Mouse (Mus musculus) lung, postnatal 0 days (tissue): ENCODE results near the gene Pfdn6. TPM values are rescaled to one million over a fixed set of nuclear protein-coding genes. Genes with fewer than 3 reads are reported as not detected.

ENCODE experiments used
- ATAC-seq: fragments of 200-750 bp; cut with Nextera tagmentation; 2 replicates; pipeline ENCODE4 v1.8.0; 2017; ENCODE audit warnings: moderate library complexity
- DNase-seq: peaks from one replicate; pipeline ENCODE4 v3.0.0-alpha.2; 2016; ENCODE audit warnings: low spot score
- H3K27ac ChIP-seq: fragments of 300-500 bp; sonication (generic); 2 replicates; pipeline ENCODE4 v1.5.1; 2014; ENCODE audit warnings: antibody characterized with exemption, mild to moderate bottlenecking, low read length, mixed read lengths
- H3K27me3 ChIP-seq: fragments of 300-500 bp; sonication (generic); replicated peaks from 2 replicates; pipeline ENCODE4 v1.6.1; 2014; ENCODE audit warnings: low read length, mixed read lengths; ENCODE audit not compliant: insufficient read depth
- H3K36me3 ChIP-seq: fragments of 300-500 bp; sonication (generic); 2 replicates; pipeline ENCODE4 v1.6.1; 2014; ENCODE audit warnings: low read length, mixed read lengths; ENCODE audit not compliant: insufficient read depth
- H3K4me1 ChIP-seq: fragments of 300-500 bp; sonication (generic); 2 replicates; pipeline ENCODE4 v1.6.1; 2014; ENCODE audit warnings: antibody characterized with exemption, low read depth, low read length, mixed read lengths; ENCODE audit not compliant: insufficient read depth
- H3K4me2 ChIP-seq: fragments of 300-500 bp; sonication (generic); replicated peaks from 2 replicates; pipeline ENCODE4 v1.6.1; 2014; ENCODE audit warnings: low read depth, mild to moderate bottlenecking, low read length, moderate library complexity, mixed read lengths
- H3K4me3 ChIP-seq: fragments of 300-500 bp; sonication (generic); 2 replicates; pipeline ENCODE4 v1.5.1; 2014; ENCODE audit warnings: low read depth, low read length
- H3K9ac ChIP-seq: fragments of 300-500 bp; sonication (generic); replicated peaks from 2 replicates; pipeline ENCODE4 v1.6.1; 2014; ENCODE audit warnings: low read depth, mild to moderate bottlenecking
- H3K9me3 ChIP-seq: fragments of 300-500 bp; sonication (generic); 2 replicates; pipeline ENCODE4 v1.6.1; 2016; ENCODE audit warnings: low read length, mixed read lengths
- CTCF ChIP-seq: IDR thresholded peaks from 2 replicates; pipeline ENCODE4 v1.5.1; 2016; ENCODE audit warnings: antibody characterized with exemption, mild to moderate bottlenecking
- EP300 ChIP-seq: IDR thresholded peaks from 2 replicates; pipeline ENCODE4 v1.6.1; 2016; ENCODE audit warnings: antibody characterized with exemption, mild to moderate bottlenecking, control low read depth
- WGBS: fragments of 180-500 bp; shearing (Covaris S2); extraction: QIAGEN DNeasy Blood & Tissue Kit; methylation state at CpG from one replicate; pipeline ENCODE4 v1.1.7; 2014; 5-methylcytosine and 5-hydroxymethylcytosine counted together
- polyA plus RNA-seq: library from polyadenylated mRNA; unstranded; fragments of >200 nt; fragmentation: Nextera tagmentation; extraction: Ambion mirVana; gene quantifications from 2 replicates; pipeline ENCODE4 v1.2.1, GENCODE M21; 2015

The Pfdn6 gene
- polyA plus RNA-seq, 1 experiment from 2014 or later, result 103 TPM

DNA sequence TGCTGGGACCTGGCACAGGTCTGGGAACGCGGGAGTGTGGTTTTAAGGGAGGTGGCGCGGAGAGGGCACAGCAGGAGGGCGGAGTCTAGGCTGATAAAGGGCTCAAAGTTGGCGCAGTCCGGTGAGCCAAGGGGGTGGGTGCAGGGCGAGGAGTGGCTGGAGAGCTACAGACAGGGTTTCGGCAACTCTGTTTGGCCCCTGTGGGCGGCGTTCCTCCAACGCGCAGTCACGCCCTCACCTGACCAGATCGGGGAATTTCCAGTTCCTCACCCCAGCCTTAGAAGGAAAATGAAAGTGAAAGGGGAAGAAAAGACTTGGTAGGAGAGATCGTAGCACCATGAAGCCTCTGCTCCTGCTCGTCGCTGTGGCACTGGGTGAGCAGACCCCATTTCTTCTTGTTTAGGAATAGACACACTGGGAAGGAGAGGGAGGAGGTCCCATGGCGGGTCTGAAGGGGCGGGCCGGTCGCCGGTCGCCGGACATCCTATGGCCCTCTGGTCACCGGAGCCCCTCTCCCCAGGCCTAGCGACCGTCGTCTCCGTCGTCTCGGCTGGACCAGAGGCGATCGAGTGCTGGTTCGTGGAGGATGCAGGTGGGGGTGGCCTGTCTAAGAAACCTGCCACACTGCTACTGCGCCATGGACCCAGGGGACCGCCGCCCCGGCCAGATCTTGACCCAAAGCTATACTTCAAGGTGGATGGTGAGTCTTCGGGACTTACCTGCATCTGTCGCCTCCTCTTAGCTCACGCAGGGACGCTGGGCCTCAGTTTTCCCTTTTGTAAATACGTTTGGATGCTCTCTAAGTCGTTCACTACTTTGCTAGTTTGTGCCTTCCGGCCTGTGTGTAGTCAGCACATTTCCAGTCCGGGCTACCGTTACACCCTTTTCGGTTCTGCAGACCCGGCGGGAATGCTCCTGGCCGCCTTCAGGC, 20.5 kb downstream of the Pfdn6 start:
- no peak for TF ChIP-seq EP300
- peak; percentile 63 for TF ChIP-seq CTCF
- Histone ChIP-seq H3K27me3 (no peaks in the 10 kb centered on the region), H3K9me3 (no peaks in the 10 kb centered on the region), H3K9ac (peak overlapping the region; percentile 77), H3K4me3 (peak overlapping the region; percentile 75), H3K4me2 (peak overlapping the region; percentile 98), H3K4me1 (peaks cover 11% of the 10 kb centered on the region; the same call in 1 of the 2 replicates), H3K27ac (peak overlapping the region; percentile 91), H3K36me3 (peaks cover 6% of the 10 kb centered on the region; the same call in 1 of the 2 replicates)
- peak; percentile 57 for ATAC-seq
- peak; percentile 96 for DNase-seq
- 1% methylated on average over 52 of the region's 52 CpGs for WGBS

DNA sequence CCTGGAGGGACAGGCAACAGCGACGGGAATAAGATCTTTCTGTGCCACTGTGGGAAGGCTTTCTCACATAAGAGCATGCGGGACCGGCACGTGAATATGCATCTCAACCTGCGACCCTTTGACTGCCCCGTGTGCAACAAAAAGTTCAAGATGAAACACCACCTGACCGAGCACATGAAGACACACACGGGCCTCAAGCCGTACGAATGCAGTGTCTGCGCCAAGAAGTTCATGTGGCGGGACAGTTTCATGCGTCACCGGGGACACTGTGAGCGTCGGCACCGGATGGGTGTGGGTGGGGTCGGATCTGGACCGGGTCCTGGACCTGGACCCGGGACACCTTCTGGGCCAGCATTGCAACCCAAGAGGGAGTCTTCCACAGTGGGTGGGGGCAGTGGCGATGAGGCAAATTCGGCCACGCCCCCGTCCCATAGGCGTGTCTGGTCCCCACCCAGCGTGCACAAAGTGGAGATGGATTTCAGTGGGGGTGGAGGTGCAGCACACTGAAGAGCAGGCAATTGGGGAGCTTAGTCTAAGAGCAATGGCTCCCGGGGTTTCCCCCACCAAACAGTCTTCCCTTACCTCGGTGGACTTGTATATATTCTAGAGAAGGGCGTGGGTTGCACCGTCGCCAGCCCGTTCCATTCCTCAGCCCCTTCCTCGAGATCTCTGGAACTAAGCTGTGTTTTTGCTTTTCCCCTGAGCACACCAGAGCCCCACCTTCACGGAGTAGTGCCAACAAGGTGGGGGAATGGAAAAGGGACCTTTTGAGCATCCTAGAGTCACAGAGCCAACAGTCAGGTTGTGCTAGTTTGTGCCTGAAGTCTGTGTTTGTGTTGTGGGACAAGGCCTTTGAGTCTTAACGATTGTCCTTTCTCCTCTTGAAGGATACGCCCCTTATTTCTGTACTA, 21.6 kb downstream of the Pfdn6 start:
- Histone ChIP-seq H3K9me3 (no peaks in the 10 kb centered on the region), H3K27me3 (no peaks in the 10 kb centered on the region), H3K27ac (peak overlapping the region; percentile 91; the same call in 1 of the 2 replicates), H3K4me1 (peaks cover 11% of the 10 kb centered on the region; the same call in 1 of the 2 replicates), H3K4me3 (peak overlapping the region; percentile 75; the same call in 1 of the 2 replicates), H3K36me3 (peaks cover 13% of the 10 kb centered on the region; the same call in 1 of the 2 replicates), H3K9ac (peak overlapping the region; percentile 77; the same call in 1 of the 2 replicates), H3K4me2 (peak overlapping the region; percentile 98)
- DNase-seq (peak; percentile 32), ATAC-seq (no peak)
- 60% methylated on average over 37 of the region's 37 CpGs for WGBS
- TF ChIP-seq CTCF, result no peak
- no peak; the same call in 1 of the 2 replicates for TF ChIP-seq EP300

DNA sequence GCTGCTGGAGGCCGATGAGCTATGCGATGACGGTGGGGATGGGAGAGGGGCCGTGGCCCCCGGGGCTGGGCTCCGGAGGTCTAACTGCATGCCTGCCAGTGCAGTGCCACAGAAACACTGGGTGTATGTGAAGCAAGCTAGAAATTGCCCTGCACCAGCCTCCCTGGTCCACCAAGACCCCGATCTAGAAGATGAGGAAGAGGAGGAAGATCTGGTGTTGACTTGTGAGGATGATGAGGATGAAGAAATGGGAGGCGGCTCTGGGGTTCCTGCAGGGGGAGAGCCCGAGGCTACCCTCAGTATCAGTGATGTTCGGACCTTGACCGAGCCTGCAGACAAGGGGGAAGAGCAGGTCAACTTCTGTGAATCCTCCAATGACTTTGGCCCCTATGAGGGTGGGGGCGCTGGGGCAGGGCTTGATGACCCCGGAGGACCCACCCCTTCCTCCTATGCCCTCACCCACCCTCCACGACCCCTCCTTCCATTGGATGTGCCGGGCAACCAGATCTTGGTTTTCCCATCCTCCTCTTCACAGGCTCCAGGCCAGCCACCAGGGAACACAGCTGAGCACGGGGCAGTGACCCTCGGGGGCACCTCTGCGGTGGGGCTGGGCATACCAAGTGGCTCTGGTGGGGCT, 22.4 kb downstream of the Pfdn6 start:
- WGBS, result 85% methylated on average over 16 of the region's 18 CpGs
- no peak overlapping the region for H3K27ac ChIP-seq
- H3K27me3 ChIP-seq, result no peaks in the 10 kb centered on the region
- DNase-seq (no peak), ATAC-seq (no peak)
- H3K36me3 ChIP-seq, result peaks cover 18% of the 10 kb centered on the region; the same call in 1 of the 2 replicates
- TF ChIP-seq CTCF, result no peak
- no peak for TF ChIP-seq EP300
- no peak overlapping the region for H3K4me3 ChIP-seq
- H3K9ac ChIP-seq, result no peak overlapping the region
- H3K9me3 ChIP-seq, result no peaks in the 10 kb centered on the region
- H3K4me2 ChIP-seq, result no peak overlapping the region
- peaks cover 11% of the 10 kb centered on the region; the same call in 1 of the 2 replicates for H3K4me1 ChIP-seq

DNA sequence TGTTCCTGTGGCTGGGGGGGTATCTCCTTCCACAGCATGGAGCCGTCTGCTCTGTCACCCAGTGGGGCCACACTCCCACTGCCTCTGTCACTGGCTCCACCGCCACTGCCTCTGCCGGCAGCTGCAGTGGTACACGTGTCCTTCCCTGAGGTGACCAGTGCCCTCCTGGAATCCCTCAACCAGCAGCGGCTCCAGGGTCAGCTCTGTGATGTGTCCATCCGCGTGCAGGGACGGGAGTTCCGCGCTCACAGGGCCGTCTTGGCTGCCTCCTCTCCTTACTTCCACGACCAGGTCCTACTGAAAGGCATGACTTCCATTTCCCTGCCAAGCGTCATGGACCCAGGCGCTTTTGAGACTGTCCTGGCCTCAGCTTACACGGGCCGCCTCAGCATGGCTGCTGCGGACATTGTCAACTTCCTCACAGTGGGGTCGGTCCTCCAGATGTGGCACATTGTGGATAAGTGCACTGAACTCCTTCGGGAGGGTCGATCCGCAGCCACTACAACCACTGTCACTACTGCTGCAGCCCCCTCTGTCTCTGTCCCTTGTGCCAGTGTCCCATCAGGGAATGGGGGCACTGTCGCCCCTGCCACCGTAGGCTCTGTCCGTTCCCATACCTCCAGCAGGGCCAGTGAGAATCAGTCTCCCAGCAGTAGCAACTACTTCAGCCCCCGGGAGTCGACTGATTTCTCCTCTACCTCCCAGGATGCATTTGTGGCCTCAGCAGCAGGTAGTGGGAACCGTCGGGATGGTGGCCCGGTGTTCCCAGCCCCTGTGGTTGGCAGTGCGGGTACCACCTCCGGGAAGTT, 23.1 kb downstream of the Pfdn6 start:
- no peak for TF ChIP-seq EP300
- no peak for TF ChIP-seq CTCF
- DNase-seq (no peak), ATAC-seq (no peak)
- Histone ChIP-seq H3K4me2 (peak overlapping the region; percentile 65), H3K36me3 (peaks cover 24% of the 10 kb centered on the region; the same call in 1 of the 2 replicates), H3K27ac (peak overlapping the region; percentile 43; the same call in 1 of the 2 replicates), H3K4me3 (peak overlapping the region; percentile 63; the same call in 1 of the 2 replicates), H3K9ac (no peak overlapping the region), H3K27me3 (no peaks in the 10 kb centered on the region), H3K4me1 (peaks cover 11% of the 10 kb centered on the region; the same call in 1 of the 2 replicates), H3K9me3 (no peaks in the 10 kb centered on the region)
- WGBS, result 68% methylated on average over 30 of the region's 31 CpGs

DNA sequence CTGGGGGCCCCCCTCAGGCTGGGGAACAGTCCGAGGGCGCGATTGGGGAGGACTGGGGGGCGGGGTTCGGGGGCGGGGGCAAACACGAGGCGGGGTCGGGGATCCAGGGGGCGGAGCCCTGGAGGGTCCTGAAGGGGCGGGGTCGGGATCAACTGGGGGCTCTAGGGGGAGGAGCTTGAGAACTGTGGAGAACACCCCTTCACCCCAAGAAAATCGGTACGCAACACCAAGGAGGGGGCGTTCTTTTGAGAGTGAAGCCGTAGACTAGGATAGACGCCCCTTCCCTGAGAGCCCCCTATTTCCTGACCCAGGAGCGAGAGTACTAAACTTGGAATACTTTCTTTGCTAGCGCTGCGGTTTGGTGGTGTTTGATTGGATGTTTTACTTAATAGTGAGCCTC, 23.8 kb downstream of the Pfdn6 start:
- Histone ChIP-seq H3K9ac (peak overlapping the region; percentile 44; the same call in 1 of the 2 replicates), H3K4me3 (peak overlapping the region; percentile 63), H3K4me2 (peak overlapping the region; percentile 65), H3K4me1 (peaks cover 9% of the 10 kb centered on the region; the same call in 1 of the 2 replicates), H3K36me3 (peaks cover 26% of the 10 kb centered on the region; the same call in 1 of the 2 replicates), H3K9me3 (no peaks in the 10 kb centered on the region), H3K27me3 (no peaks in the 10 kb centered on the region), H3K27ac (peak overlapping the region; percentile 81)
- ATAC-seq (no peak), DNase-seq (peak; percentile 56)
- 2% methylated on average over 12 of the region's 20 CpGs for WGBS
- TF ChIP-seq EP300 (no peak), CTCF (no peak)
